Mouse (Mus musculus): ENCODE measurements around the gene B3gat1.

DNA sequence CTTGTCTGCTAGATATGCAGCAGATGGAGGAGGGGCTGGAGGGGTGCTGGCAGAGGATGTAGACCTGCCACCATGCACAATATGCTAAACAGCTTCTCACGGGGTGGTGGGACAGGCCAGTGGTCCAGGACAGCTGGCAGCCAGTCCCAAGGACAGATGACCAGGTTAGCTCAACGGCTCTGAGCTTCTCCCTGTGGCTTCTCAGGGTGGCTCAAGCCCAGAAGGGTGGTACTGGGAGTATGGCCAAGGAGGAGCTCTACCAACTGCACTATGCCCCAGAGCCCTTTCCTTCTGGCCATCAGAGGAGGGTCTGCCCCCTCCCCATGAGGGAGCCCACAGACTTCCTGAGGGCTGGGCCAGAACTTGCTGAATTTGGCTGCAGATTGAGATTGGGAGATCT lies 35.2 kb upstream of the B3gat1 start:
- TF ChIP-seq POLR2A (IDR thresholded peaks at IDR 0.05; ENCODE audit: borderline replicate concordance, control insufficient read depth, low read depth, low read length), result no peak
- no peak for TF ChIP-seq CTCF (IDR thresholded peaks at IDR 0.05; ENCODE audit: control insufficient read depth, insufficient read depth, low read length)

Data from bone marrow, adult 2 months (tissue).